Mouse (Mus musculus) kidney, postnatal 0 days (tissue): ENCODE measurements around the gene Chd8. TPM values are rescaled to one million over a fixed set of nuclear protein-coding genes. Genes with fewer than 3 reads are reported as not detected.

Experiments used
- ATAC-seq: fragments of 200-750 bp; cut with Nextera tagmentation; replicated peaks from 2 replicates; pipeline ENCODE4 v1.8.0; 2017; ENCODE audit warnings: low read depth, moderate number of reproducible peaks, moderate TSS enrichment, moderate library complexity; ENCODE audit not compliant: low FRiP score
- DNase-seq: peaks from one replicate; pipeline ENCODE4 v3.0.0-alpha.2; 2016; ENCODE audit warnings: low spot score
- H3K27ac ChIP-seq: fragments of 300-500 bp; sonication (generic); 2 replicates; pipeline ENCODE4 v1.5.1; 2014; ENCODE audit warnings: mild to moderate bottlenecking
- H3K27me3 ChIP-seq: fragments of 300-500 bp; sonication (generic); 2 replicates; pipeline ENCODE4 v1.6.1; 2014; ENCODE audit warnings: low read length, mixed read lengths; ENCODE audit not compliant: insufficient read depth
- H3K36me3 ChIP-seq: fragments of 300-500 bp; sonication (generic); 2 replicates; pipeline ENCODE4 v1.6.1; 2014; ENCODE audit warnings: low read length, mixed read lengths; ENCODE audit not compliant: insufficient read depth
- H3K4me1 ChIP-seq: fragments of 300-500 bp; sonication (generic); replicated peaks from 2 replicates; pipeline ENCODE4 v1.6.1; 2014; ENCODE audit warnings: antibody characterized with exemption, low read length, mixed read lengths; ENCODE audit not compliant: insufficient read depth
- H3K4me2 ChIP-seq: fragments of 300-500 bp; sonication (generic); 2 replicates; pipeline ENCODE4 v1.6.1; 2014; ENCODE audit warnings: mild to moderate bottlenecking, low read length, moderate library complexity, mixed read lengths
- H3K4me3 ChIP-seq: fragments of 300-500 bp; sonication (generic); replicated peaks from 2 replicates; pipeline ENCODE4 v1.5.1; 2014; ENCODE audit warnings: low read depth, low read length
- H3K9ac ChIP-seq: fragments of 300-500 bp; sonication (generic); 2 replicates; pipeline ENCODE4 v1.6.1; 2014; ENCODE audit warnings: low read depth, low read length
- H3K9me3 ChIP-seq: fragments of 300-500 bp; sonication (generic); replicated peaks from 2 replicates; pipeline ENCODE4 v1.6.1; 2016; ENCODE audit warnings: low read length, inconsistent platforms, mixed read lengths
- CTCF ChIP-seq: IDR thresholded peaks from 2 replicates; pipeline ENCODE4 v1.5.1; 2016; ENCODE audit warnings: antibody characterized with exemption, low read depth, mild to moderate bottlenecking, moderate library complexity
- WGBS: fragments of 180-500 bp; shearing (Covaris S2); extraction: QIAGEN DNeasy Blood & Tissue Kit; methylation state at CpG from one replicate; pipeline ENCODE4 v1.1.7; 2014; 5-methylcytosine and 5-hydroxymethylcytosine counted together
- polyA plus RNA-seq: library from polyadenylated mRNA; unstranded; fragments of >200 nt; fragmentation: Nextera tagmentation; extraction: Ambion mirVana; gene quantifications from 2 replicates; pipeline ENCODE4 v1.2.1, GENCODE M21; 2015

The Chd8 gene
- polyA plus RNA-seq, 1 experiment from 2014 or later: 23.3 TPM

- Histone ChIP-seq H3K9me3 (no peaks in the 10 kb centered on the region), H3K4me2 (no peak overlapping the region), H3K36me3 (no peaks in the 10 kb centered on the region), H3K27me3 (no peaks in the 10 kb centered on the region), H3K4me1 (no peaks in the 10 kb centered on the region), H3K9ac (no peak overlapping the region), H3K4me3 (no peak overlapping the region), H3K27ac (no peak overlapping the region)
- WGBS: 44% methylated on average over 7 of the region's 7 CpGs
- no peak for DNase-seq
- no peak for ATAC-seq
- no peak for TF ChIP-seq CTCF
Observed at GRCm38 (mm10) chr14:52152179-52152578, 105.4 kb downstream of the Chd8 start.

DNA sequence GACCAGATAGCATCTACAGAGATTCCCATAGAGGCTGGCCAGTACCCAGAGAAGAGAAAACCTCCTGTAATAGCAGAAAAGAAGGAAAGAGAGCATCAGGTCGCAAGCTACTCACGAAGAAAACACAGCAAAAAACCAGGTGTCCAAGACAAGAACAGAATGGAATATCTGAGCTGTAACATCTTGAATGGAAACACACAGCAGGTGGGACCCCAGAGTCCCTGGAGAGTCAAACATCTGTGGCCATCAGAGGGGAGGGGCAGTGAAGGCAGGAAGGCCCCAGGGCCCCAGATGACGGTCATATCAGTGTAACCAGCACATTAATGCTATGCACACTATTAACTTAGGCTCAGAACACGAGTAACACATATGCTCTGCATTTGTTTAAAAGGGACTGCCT, 107.7 kb downstream of the Chd8 start:
- Histone ChIP-seq H3K9me3 (no peaks in the 10 kb centered on the region), H3K27me3 (no peaks in the 10 kb centered on the region), H3K9ac (no peak overlapping the region), H3K36me3 (no peaks in the 10 kb centered on the region), H3K4me1 (no peaks in the 10 kb centered on the region), H3K27ac (no peak overlapping the region), H3K4me3 (no peak overlapping the region), H3K4me2 (no peak overlapping the region)
- no peak for DNase-seq
- 64% methylated on average over 4 of the region's 4 CpGs for WGBS
- no peak for ATAC-seq
- no peak for TF ChIP-seq CTCF

Other genes starting within 250 kb of the Chd8 start
- 1.7 and 2.3 TPM in 2 replicates for gene Tmem253, start 242.1 kb downstream of the Chd8 start, polyA plus RNA-seq
- 34.0 and 35.8 TPM in 2 replicates for gene Zfp219, start 237.0 kb downstream of the Chd8 start, polyA plus RNA-seq
- gene Olfr221, start 215.3 kb downstream of the Chd8 start, polyA plus RNA-seq: not detected in 2 replicates
- gene Hnrnpc, start 153.8 kb downstream of the Chd8 start, polyA plus RNA-seq: 367 and 400 TPM in 2 replicates
- 51.1 and 51.2 TPM in 2 replicates for gene Rpgrip1, start 147.1 kb downstream of the Chd8 start, polyA plus RNA-seq
- 38.5 and 44.5 TPM in 2 replicates for gene Supt16, start 60.4 kb downstream of the Chd8 start, polyA plus RNA-seq
- 30.8 and 34.4 TPM in 2 replicates for gene Tox4, start 21.4 kb upstream of the Chd8 start, polyA plus RNA-seq
- gene Rab2b, start 21.8 kb upstream of the Chd8 start, polyA plus RNA-seq: 12.6 and 14.3 TPM in 2 replicates
- 24.7 and 27.3 TPM in 2 replicates for gene Mettl3, start 47.3 kb upstream of the Chd8 start, polyA plus RNA-seq
- 20.9 and 23.4 TPM in 2 replicates for gene Sall2, start 71.0 kb upstream of the Chd8 start, polyA plus RNA-seq
- gene Olfr1513, start 98.6 kb upstream of the Chd8 start, polyA plus RNA-seq: not detected in 2 replicates
- not detected in 2 replicates for gene Olfr1512, start 121.4 kb upstream of the Chd8 start, polyA plus RNA-seq
- not detected in 2 replicates for gene Olfr1511, start 139.6 kb upstream of the Chd8 start, polyA plus RNA-seq
- gene Olfr1510, start 156.6 kb upstream of the Chd8 start, polyA plus RNA-seq: not detected in 2 replicates
- gene Olfr1509, start 185.2 kb upstream of the Chd8 start, polyA plus RNA-seq: not detected in 2 replicates
- gene Olfr1508, start 209.7 kb upstream of the Chd8 start, polyA plus RNA-seq: not detected in 2 replicates
- not detected in 2 replicates for gene Olfr1507, start 238.0 kb upstream of the Chd8 start, polyA plus RNA-seq